Mouse (Mus musculus) cerebellum, postnatal 4 days (tissue): Measurements from ENCODE around the gene Cenpe.

ENCODE experiments used
- DNase-seq, 2 experiments: peaks; one replicate each; pipeline ENCODE4 v3.0.0; 2022; ENCODE audit warnings: low spot score in 2 of 2, mixed read lengths in 1 of 2

The Cenpe gene

DNA sequence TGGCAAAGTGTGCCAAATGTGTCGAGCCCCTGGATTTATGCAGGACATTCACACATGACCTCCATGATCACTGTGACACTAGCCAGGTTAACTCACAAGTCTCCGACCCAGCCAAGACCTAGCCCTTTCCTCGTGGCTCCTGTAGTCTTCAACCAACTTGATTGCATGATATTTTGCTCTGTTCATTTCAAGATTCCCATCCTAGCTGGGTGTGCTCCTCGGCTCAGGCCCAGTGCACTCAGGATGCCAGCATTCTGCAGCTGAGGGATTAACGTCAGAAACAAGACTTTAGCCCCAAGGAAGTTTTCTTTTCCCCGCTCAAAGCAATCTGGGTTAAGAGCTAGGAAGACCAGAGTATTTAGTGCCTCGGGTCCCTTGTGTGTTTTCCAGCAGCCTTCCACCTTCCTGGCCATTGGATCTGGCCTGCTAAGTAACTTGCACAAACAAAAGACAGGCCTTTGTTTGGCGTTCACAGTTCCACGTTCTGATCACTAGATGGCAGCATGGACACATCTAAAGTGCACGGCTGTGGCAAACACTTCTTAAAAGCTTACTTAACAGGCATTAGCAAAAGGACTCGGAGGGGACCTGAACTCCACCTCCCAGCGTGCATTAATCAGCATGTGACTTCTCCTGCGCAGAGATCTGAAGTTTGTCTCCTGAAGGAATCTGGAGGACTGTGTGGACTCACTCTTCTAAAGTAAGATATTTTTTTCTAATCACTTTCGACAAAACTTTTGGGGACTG is 68.5 kb downstream of the Cenpe start, which contains the start of gene Bdh2:
Bdh2 (plus strand) TSS at position 553 of the 747 bp plus-strand sequence.
- DNase-seq = peak; percentile 56 to 77

DNA sequence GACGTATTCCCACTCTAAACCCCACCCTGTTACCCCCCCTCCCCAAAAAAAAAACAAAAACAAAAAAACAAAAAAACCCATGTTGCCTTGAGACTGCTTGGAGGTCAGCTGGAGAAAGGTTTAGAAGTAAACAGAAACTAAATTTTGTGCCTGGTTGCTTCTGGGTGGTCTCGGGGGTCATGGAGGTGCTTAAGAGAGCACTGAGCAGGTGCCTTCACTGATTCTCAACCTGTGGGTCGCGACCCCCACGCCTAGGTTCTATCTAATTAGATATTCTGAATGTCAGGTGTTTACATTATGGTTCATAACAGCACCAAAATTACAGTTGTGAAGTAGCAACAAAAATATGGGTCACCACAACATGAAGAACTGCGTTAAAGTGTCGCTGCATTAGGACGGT is 69.4 kb downstream of the Cenpe start:
- no peak for DNase-seq

- no peak for DNase-seq
These were observed 72.9 kb downstream of the Cenpe start for GRCm38 (mm10) chr3:135285256-135285655.

- DNase-seq = no peak
These were observed 73.5 kb downstream of the Cenpe start for GRCm38 (mm10) chr3:135285807-135286206.

DNA sequence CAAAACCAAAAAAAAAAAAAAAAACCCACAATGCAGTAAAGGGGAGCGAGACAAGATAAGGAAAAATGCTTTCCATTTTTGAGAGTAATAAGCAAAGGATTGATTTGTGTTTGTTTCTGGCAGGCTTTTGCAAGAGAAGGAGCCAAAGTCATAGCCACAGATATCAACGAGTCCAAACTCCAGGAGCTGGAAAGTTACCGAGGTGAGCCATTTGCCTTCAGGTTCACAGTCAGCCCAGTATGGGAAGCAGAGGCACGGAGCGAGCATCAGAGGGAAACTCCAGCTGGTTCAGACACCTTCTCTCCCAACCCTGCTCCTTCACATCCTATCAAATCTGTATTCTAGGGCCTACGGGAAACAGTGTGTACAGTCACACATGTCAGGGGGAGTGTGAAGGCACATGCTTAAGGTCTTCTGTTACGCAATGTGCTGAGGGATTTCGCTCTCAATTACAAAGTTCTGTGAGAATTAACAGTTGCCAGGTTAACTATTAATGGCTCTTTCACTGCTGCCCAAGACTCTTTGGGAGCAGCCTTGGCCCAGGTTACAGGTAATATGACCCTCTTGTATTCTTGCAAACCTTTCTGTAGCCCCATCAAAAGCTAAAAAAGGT is 75.9 kb downstream of the Cenpe start:
- no peak for DNase-seq

GRCm38 (mm10) chr3:135289148-135289547 is 76.8 kb downstream of the Cenpe start:
- no peak for DNase-seq

DNA sequence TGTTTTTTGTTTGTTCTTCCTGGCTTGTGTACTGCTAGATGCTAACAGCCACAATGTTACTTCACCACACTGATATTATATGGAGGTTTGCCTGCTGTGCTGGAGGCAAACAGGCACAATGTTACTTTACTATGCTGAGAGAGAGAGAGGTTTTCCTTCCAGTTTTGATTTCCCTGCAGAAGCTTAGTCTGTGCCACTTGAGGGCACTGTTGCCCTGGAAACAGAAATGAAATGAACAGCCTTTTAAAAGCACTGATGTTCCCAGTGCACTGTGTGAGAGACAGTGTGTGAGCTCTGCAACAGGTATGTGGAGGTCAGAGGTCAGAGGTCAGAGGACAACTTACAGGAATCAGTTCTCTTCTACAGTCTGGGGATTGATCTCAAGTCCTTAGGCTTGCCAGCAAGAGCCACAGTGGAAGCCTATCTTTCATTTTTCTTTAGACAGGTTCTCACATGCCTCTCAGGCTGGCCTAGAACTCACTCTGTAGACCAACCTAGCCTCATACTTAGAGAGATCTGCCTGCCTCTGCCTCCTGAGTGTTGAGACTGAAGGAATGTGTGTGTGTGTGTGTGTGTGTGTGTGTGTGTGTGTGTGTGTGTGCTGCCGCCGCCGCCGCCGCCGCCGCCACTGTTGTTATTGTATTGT is 78.0 kb downstream of the Cenpe start:
- DNase-seq = peak in 1 of 2 experiments; percentile 60

- DNase-seq = no peak
These were observed 81.4 kb downstream of the Cenpe start for GRCm38 (mm10) chr3:135293703-135294102.

DNA sequence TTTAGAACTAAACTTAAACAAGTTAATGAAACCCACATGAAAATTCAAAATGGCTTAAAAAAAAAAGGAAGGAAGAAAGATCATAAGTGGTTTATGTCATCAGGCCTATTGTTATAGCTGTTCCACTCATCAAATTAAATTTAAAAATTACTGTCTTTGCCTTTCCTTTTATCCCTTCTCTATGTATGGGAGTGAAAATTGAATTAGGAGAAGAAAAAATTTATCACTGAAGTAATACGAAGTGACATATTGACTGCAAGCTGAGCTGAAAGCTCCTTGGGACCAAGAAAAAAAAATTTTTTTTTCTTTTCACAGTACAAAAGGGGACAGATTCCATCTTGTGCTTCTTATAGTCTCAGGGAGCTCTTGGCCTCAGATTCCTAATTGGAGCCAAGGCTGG is 83.2 kb downstream of the Cenpe start:
- no peak for DNase-seq

DNA sequence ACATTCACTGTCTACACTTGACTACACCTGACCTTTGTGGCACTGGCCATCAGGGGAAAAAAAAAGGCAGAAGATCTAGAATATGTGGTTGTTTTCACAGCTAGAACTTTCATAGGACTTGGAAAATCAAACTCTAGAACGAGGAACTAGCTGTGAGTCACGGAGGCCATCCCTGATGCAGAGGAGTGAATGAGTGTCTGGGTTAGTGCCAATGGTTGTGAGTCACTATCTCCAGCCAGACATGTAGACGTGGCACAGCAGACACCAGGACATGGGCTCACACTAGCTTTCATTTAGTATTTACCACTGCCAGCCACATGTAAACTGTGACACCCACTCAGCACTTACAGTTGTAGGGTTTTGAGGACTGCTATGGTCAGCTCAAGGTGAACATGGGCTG is 86.2 kb downstream of the Cenpe start:
- no peak for DNase-seq

- no peak for DNase-seq
These were observed 87.7 kb downstream of the Cenpe start for GRCm38 (mm10) chr3:135300081-135300480.

- no peak for DNase-seq
These were observed 91.7 kb downstream of the Cenpe start for GRCm38 (mm10) chr3:135304060-135304459.

GRCm38 (mm10) chr3:135304566-135304965 is 92.2 kb downstream of the Cenpe start:
- DNase-seq = no peak

DNA sequence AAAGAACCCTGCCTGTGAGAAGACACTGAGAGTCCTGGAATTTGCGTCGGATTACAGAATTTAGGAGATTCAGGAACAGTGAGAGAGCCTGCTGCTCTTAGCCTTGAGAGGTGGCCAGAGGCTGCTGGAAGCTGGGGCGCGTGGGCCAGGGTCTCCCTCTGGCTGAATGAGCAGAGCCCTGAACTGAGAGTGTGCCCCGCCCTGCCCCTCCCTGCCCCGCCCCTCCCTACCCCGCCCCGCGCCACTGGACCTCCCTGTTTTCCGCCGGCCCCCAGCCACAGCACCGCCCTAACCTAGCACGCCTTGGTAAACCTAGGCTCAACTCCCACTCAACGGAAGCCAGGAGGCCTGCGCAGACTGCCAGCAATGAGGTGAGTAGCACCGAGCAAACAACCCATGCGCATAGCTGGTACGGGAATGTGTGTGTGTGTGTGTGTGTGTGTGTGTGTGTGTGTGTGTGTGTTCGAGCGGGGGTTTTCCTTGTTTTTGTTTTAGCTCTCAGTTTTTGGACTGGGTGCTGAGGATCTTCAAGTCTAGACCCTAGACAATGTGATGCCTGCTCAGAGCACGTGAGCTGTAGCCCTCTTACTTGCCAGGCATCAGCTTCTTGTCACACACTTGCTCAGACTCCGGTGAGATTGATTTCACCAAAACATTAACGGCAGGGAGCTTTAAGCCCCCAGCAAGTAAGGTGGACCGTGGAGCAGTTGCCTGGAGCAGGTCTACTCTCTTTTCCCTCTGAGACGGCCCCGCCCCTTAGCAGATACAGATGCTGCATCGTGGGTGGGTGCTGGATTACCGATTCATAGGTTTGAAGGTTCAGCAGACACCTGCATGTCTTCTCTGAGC is 95.3 kb downstream of the Cenpe start, which contains the start of gene Slc9b2:
Slc9b2 (plus strand) TSS at position 290 of the 849 bp plus-strand sequence.
- DNase-seq = no peak

DNA sequence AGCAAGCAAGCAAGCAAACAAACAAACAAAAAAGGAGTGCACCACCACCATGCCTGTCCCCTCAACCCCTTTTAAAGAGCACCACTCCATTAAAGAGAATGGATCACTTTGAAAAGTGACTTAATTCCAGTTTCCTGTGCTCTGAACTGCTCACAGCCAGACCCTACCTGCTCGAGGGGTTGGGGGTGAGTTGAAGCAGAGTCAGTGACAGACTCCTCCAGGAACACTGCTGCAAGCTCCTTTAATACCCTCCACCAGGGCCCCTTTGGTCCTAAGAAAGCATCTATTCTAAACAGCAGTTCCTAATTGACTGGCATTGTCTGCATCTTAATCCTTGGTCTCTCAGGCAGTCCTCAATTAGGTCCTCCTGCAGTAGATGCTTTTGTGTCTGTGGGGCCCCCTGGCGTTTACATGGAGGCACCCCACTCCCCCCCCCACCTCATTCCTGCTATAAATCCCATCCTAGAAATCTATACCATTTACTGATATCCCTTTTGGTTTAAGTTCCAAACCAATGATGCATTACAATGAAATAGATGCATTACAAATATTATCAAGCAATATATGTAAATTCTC is 100.7 kb downstream of the Cenpe start:
- no peak for DNase-seq

- DNase-seq = no peak
These were observed 101.4 kb downstream of the Cenpe start for GRCm38 (mm10) chr3:135313727-135314126.

GRCm38 (mm10) chr3:135314811-135315210 is 102.5 kb downstream of the Cenpe start:
- DNase-seq = no peak

DNA sequence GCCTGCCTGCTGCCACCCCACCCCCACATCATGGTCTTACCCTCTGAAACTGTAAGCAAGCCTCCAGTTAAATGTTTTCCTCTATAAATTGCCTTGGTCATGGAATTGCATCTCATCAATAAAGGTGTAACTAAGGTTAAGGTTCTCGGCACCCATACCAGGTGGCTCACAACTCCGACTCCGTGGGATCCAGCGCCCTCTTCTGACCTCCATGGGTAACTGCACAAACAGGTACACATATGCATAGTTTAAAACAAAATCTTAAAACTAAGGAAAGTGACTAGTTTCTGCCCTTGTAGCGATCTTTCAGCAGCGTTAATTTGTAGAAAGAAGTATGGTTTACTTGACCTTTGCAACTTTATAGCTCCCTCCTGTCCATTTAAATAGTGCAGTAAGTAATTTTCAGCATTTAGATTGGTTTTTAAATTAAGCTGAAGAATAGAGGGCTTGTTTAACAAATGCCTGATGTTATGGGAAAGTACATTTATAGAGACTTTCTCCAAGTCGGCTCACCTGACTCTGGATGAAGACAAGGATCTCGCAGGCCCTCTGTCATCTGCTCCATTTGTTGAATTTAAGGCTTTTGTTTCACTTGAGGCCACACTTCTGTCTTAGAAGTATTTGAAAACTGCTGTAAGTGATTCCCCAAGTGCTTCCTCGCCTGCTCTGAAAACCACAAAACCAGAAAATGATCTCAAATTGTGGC is 103.5 kb downstream of the Cenpe start:
- DNase-seq = no peak

- DNase-seq = no peak
These were observed 106.0 kb downstream of the Cenpe start for GRCm38 (mm10) chr3:135318331-135318730.
